ENCODE assay signal across 8 mouse cellular contexts in genomic region chr2:69823129-69823677, GRCm38 (mm10). TPM values are rescaled to one million over a fixed set of nuclear protein-coding genes. Genes with fewer than 3 reads are reported as not detected.
DNase-seq lines count a peak whose midpoint lies in the region; ATAC-seq lines count a peak whose summit lies in the region.

No protein-coding gene starts in this region.

- H3K4me3 ChIP-seq in heart, embryonic 10.5 days, result peak overlapping the region; percentile 92
- peak overlapping the region; percentile 60 for H3K4me3 ChIP-seq in stomach, embryonic 14.5 days (ENCODE audit: low read depth, low read length)

- peak overlapping the region; percentile 99 for H3K27ac ChIP-seq in heart, embryonic 10.5 days
- H3K27ac ChIP-seq in stomach, embryonic 14.5 days (ENCODE audit: low read length), result peak overlapping the region; percentile 96

- H3K27me3 ChIP-seq in heart, embryonic 10.5 days (ENCODE audit: insufficient read depth, poor library complexity, severe bottlenecking), result no peaks in the 10 kb centered on the region
- no peaks in the 10 kb centered on the region for H3K27me3 ChIP-seq in stomach, embryonic 14.5 days (ENCODE audit: control insufficient read depth, insufficient read depth, low read length)

- 1% methylated on average over 45 of the region's 45 CpGs for WGBS in heart, embryonic 10.5 days
- WGBS in stomach, embryonic 14.5 days, result 2% methylated on average over 34 of the region's 45 CpGs

- H3K9ac ChIP-seq in stomach, embryonic 14.5 days (replicated peaks; ENCODE audit: low read depth, low read length), result peak overlapping the region; percentile 77

- H3K4me2 ChIP-seq in stomach, embryonic 14.5 days (replicated peaks; ENCODE audit: low read depth, low read length), result peak overlapping the region; percentile 57

- no peaks in the 10 kb centered on the region for H3K9me3 ChIP-seq in heart, embryonic 10.5 days
- H3K9me3 ChIP-seq in stomach, embryonic 14.5 days (ENCODE audit: control insufficient read depth, low read depth, low read length), result no peaks in the 10 kb centered on the region

- peaks cover 26% of the 10 kb centered on the region for H3K36me3 ChIP-seq in heart, embryonic 10.5 days
- peaks cover 12% of the 10 kb centered on the region; the same call in 1 of the 2 replicates for H3K36me3 ChIP-seq in stomach, embryonic 14.5 days (ENCODE audit: control insufficient read depth, insufficient read depth, low read length)

- DNase-seq in frontal cortex, postnatal 25 days (ENCODE audit: low spot score in 2 of 2), result no peak
- DNase-seq in B cell, adult 2 months, result peak; percentile 13 to 23
- DNase-seq in cerebellum, postnatal 10 days, result peak; percentile 78 to 85
- DNase-seq in heart, embryonic 10.5 days (ENCODE audit: low spot score), result peak; percentile 75
- DNase-seq in kidney, postnatal 36 days, result peak; percentile 4 to 57

- ATAC-seq in frontal cortex, adult (ENCODE audit: low TSS enrichment), result peak; percentile 68
- ATAC-seq in megakaryocyte, adult 5-6 weeks (ENCODE audit: poor library complexity, severe bottlenecking), result peak; percentile 45
- ATAC-seq in stomach, embryonic 14.5 days (ENCODE audit: insufficient number of reproducible peaks, insufficient read depth, low FRiP score, low read depth), result peak; percentile 75

- peaks cover 28% of the 10 kb centered on the region for H3K4me1 ChIP-seq in heart, embryonic 10.5 days
- H3K4me1 ChIP-seq in stomach, embryonic 14.5 days (ENCODE audit: control insufficient read depth, insufficient read depth, low read length), result peaks cover 15% of the 10 kb centered on the region; the same call in 1 of the 2 replicates

RNA-seq across cellular contexts. Expression of gene Klhl23, which starts 1.5 kb away (rescaled TPM):
- 40.3 and 66.3 TPM in 2 replicates for polyA plus RNA-seq in heart, embryonic 10.5 days (2016; fragmentation: Nextera tagmentation; extraction: Ambion mirVana)
- 3.5 and 3.7 TPM in 2 replicates for total RNA-seq in megakaryocyte, adult 5-6 weeks (2015)
- total RNA-seq in megakaryocyte, adult 5-6 weeks (2017), result 8.7 and 10.9 TPM in 2 replicates
- 42.8 and 47.3 TPM in 2 replicates for polyA plus RNA-seq in stomach, embryonic 14.5 days (2014; fragmentation: Nextera tagmentation; extraction: Ambion mirVana)

RNA-seq across cellular contexts. Expression of gene Phospho2, which starts 33.8 kb away (rescaled TPM):
- polyA plus RNA-seq in heart, embryonic 10.5 days (2016; fragmentation: Nextera tagmentation; extraction: Ambion mirVana), result 19.8 and 21.5 TPM in 2 replicates
- 19.8 and 25.3 TPM in 2 replicates for total RNA-seq in megakaryocyte, adult 5-6 weeks (2015)
- total RNA-seq in megakaryocyte, adult 5-6 weeks (2017), result 22.0 and 27.5 TPM in 2 replicates
- polyA plus RNA-seq in stomach, embryonic 14.5 days (2014; fragmentation: Nextera tagmentation; extraction: Ambion mirVana), result 21.8 and 24.8 TPM in 2 replicates

RNA-seq across cellular contexts. Expression of gene Ccdc173, which starts 33.8 kb away (rescaled TPM):
- 1.0 and 1.3 TPM in 2 replicates for polyA plus RNA-seq in heart, embryonic 10.5 days (2016; fragmentation: Nextera tagmentation; extraction: Ambion mirVana)
- 0.43 and 0.80 TPM in 2 replicates for total RNA-seq in megakaryocyte, adult 5-6 weeks (2015)
- total RNA-seq in megakaryocyte, adult 5-6 weeks (2017), result 0.33 and 0.49 TPM in 2 replicates
- polyA plus RNA-seq in stomach, embryonic 14.5 days (2014; fragmentation: Nextera tagmentation; extraction: Ambion mirVana), result 2.4 and 2.5 TPM in 2 replicates

RNA-seq across cellular contexts. Expression of gene Ssb, which starts 38.2 kb away (rescaled TPM):
- polyA plus RNA-seq in heart, embryonic 10.5 days (2016; fragmentation: Nextera tagmentation; extraction: Ambion mirVana), result 216 and 283 TPM in 2 replicates
- 197 and 221 TPM in 2 replicates for total RNA-seq in megakaryocyte, adult 5-6 weeks (2015)
- total RNA-seq in megakaryocyte, adult 5-6 weeks (2017), result 298 and 306 TPM in 2 replicates
- polyA plus RNA-seq in stomach, embryonic 14.5 days (2014; fragmentation: Nextera tagmentation; extraction: Ambion mirVana), result 316 and 339 TPM in 2 replicates

Comparison
In these comparisons a context has a peak if more than half of its experiments do, and no peak if none do; other contexts are left out.
1. DNase-seq: peak in B cell, adult 2 months (2 of 2), cerebellum, postnatal 10 days (2 of 2), heart, embryonic 10.5 days (single experiment) and kidney, postnatal 36 days (2 of 2); none in frontal cortex, postnatal 25 days (0 of 2).
2. Peak in every context shown above with its lines, with median percentiles within 50 percentile points of each other: ATAC-seq.